Mouse (Mus musculus) heart, adult 2 months (tissue): ENCODE measurements at regions not wholly inside any gene's neighbourhood (a gene's known extent, or its start where the extent isn't known, plus 50 kb on each side); places are given as distances from the start of the nearest gene placed in this dataset.
A peak's percentile ranks its signal among the peaks of the same experiment; 100 is the strongest.

Experiments
- DNase-seq, 2 experiments: peaks; one replicate each; pipeline ENCODE4 v3.0.0; 2021
- H3K27ac ChIP-seq: fragments of 200-600 bp; 2 replicates; pipeline ENCODE4 v1.8.1; 2022
- H3K27me3 ChIP-seq: fragments of 200-500 bp; 2 replicates; pipeline ENCODE4 v1.6.1; 2012; ENCODE audit warnings: mild to moderate bottlenecking, low read length, inconsistent platforms, mixed read lengths; ENCODE audit not compliant: control insufficient read depth, insufficient read depth
- H3K36me3 ChIP-seq: fragments of 200-500 bp; 2 replicates; pipeline ENCODE4 v1.6.1; 2012; ENCODE audit warnings: low read length, inconsistent platforms; ENCODE audit not compliant: control insufficient read depth, insufficient read depth
- H3K4me1 ChIP-seq: fragments of 200-500 bp; 2 replicates; pipeline ENCODE4 v1.6.1; 2011; ENCODE audit warnings: low read length; ENCODE audit not compliant: control insufficient read depth, insufficient read depth
- H3K4me3 ChIP-seq: fragments of 200-600 bp; 2 replicates; pipeline ENCODE4 v1.8.1; 2022
- H3K79me2 ChIP-seq: fragments of 200-500 bp; replicated peaks from 2 replicates; pipeline ENCODE4 v1.6.1; 2012; ENCODE audit warnings: mild to moderate bottlenecking, inconsistent platforms, low read length, moderate library complexity, mixed read lengths; ENCODE audit not compliant: control insufficient read depth, insufficient read depth
- H3K9ac ChIP-seq: fragments of 200-500 bp; 2 replicates; pipeline ENCODE4 v1.6.1; 2012; ENCODE audit warnings: low read depth, mild to moderate bottlenecking, control low read depth, inconsistent platforms, low read length, mixed read lengths
- CTCF ChIP-seq: fragments of 200-600 bp; IDR thresholded peaks from 2 replicates; pipeline ENCODE4 v1.8.1; 2022; ENCODE audit warnings: antibody characterized with exemption, mild to moderate bottlenecking, moderate library complexity
- EP300 ChIP-seq: fragments of 200-500 bp; IDR thresholded peaks from 2 replicates; pipeline ENCODE4 v1.6.1; 2011; ENCODE audit warnings: low read depth, low read length, control low read depth; ENCODE audit not compliant: insufficient read depth
- POLR2A ChIP-seq: fragments of 200-500 bp; IDR thresholded peaks from 2 replicates; pipeline ENCODE4 v1.6.1; 2011; ENCODE audit warnings: mild to moderate bottlenecking, low read depth, low read length, control low read depth; ENCODE audit not compliant: insufficient read depth
- WGBS: fragments of 180-500 bp; shearing (Covaris S2); methylation state at CpG from one replicate; pipeline ENCODE4 v1.1.7; 2018; 5-methylcytosine and 5-hydroxymethylcytosine counted together
- intact Hi-C: fragments of 180-260 bp; cut with DNase I; formaldehyde crosslinking; loops from one replicate; pipeline ENCODE4 v1.15.1; 2025

- H3K9ac ChIP-seq = no peak overlapping the region
- intact Hi-C loops = no loop called here
- no peaks in the 10 kb centered on the region for H3K4me1 ChIP-seq
- no peak overlapping the region for H3K4me3 ChIP-seq
- DNase-seq = peak in 1 of 2 experiments; percentile 8
- no peak overlapping the region for H3K27ac ChIP-seq
- no peaks in the 10 kb centered on the region for H3K27me3 ChIP-seq
- WGBS = 88% methylated on average over 7 of the region's 7 CpGs
- H3K36me3 ChIP-seq = no peaks in the 10 kb centered on the region
- TF ChIP-seq POLR2A = no peak
- TF ChIP-seq EP300 = no peak
- no peak for TF ChIP-seq CTCF
- H3K79me2 ChIP-seq = no peaks in the 10 kb centered on the region
Observed at GRCm38 (mm10) chr6:51696396-51696795, 172.7 kb downstream of the Snx10 start.

- H3K36me3 ChIP-seq = no peaks in the 10 kb centered on the region
- intact Hi-C loops = no loop called here
- H3K4me3 ChIP-seq = no peak overlapping the region
- no peaks in the 10 kb centered on the region for H3K27me3 ChIP-seq
- WGBS = 56% methylated on average over 3 of the region's 3 CpGs
- TF ChIP-seq POLR2A (no peak), EP300 (no peak), CTCF (no peak)
- H3K9ac ChIP-seq = no peak overlapping the region
- DNase-seq = peak in 1 of 2 experiments; percentile 12
- no peaks in the 10 kb centered on the region for H3K4me1 ChIP-seq
- H3K79me2 ChIP-seq = no peaks in the 10 kb centered on the region
- no peak overlapping the region for H3K27ac ChIP-seq
Observed at GRCm38 (mm10) chr6:51697754-51698153, 174.1 kb downstream of the Snx10 start.

GRCm38 (mm10) chr6:51698244-51698643, 174.5 kb downstream of the Snx10 start:
- Histone ChIP-seq H3K4me3 (no peak overlapping the region), H3K79me2 (no peaks in the 10 kb centered on the region), H3K9ac (no peak overlapping the region), H3K27me3 (no peaks in the 10 kb centered on the region), H3K27ac (no peak overlapping the region), H3K36me3 (no peaks in the 10 kb centered on the region), H3K4me1 (no peaks in the 10 kb centered on the region)
- DNase-seq = peak in 1 of 2 experiments; percentile 12
- TF ChIP-seq EP300 (no peak), CTCF (no peak), POLR2A (no peak)
- WGBS = 85% methylated on average over 4 of the region's 4 CpGs
- intact Hi-C loops = no loop called here

GRCm38 (mm10) chr6:51701253-51702020, 177.7 kb downstream of the Snx10 start:
- H3K4me3 ChIP-seq = no peak overlapping the region
- no peaks in the 10 kb centered on the region for H3K4me1 ChIP-seq
- no peak overlapping the region for H3K27ac ChIP-seq
- H3K27me3 ChIP-seq = no peaks in the 10 kb centered on the region
- TF ChIP-seq POLR2A (no peak), EP300 (no peak), CTCF (no peak)
- peak in 1 of 2 experiments; percentile 11 for DNase-seq
- no peaks in the 10 kb centered on the region for H3K79me2 ChIP-seq
- H3K36me3 ChIP-seq = no peaks in the 10 kb centered on the region
- no peak overlapping the region for H3K9ac ChIP-seq
- WGBS = 87% methylated on average over 11 of the region's 11 CpGs
- intact Hi-C loops = no loop called here

GRCm38 (mm10) chr6:51702456-51703171, 178.9 kb downstream of the Snx10 start:
- intact Hi-C loops = no loop called here
- peak; percentile 18 to 39 for DNase-seq
- H3K4me1 ChIP-seq = no peaks in the 10 kb centered on the region
- 69% methylated on average over 10 of the region's 10 CpGs for WGBS
- H3K9ac ChIP-seq = no peak overlapping the region
- no peaks in the 10 kb centered on the region for H3K27me3 ChIP-seq
- no peaks in the 10 kb centered on the region for H3K79me2 ChIP-seq
- H3K4me3 ChIP-seq = no peak overlapping the region
- no peak overlapping the region for H3K27ac ChIP-seq
- TF ChIP-seq CTCF (no peak), EP300 (no peak), POLR2A (no peak)
- H3K36me3 ChIP-seq = no peaks in the 10 kb centered on the region

GRCm38 (mm10) chr6:51708011-51708410, 184.3 kb downstream of the Snx10 start:
- peaks cover 1% of the 10 kb centered on the region; the same call in 1 of the 2 replicates for H3K4me1 ChIP-seq
- intact Hi-C loops = no loop called here
- no peak overlapping the region for H3K27ac ChIP-seq
- H3K79me2 ChIP-seq = no peaks in the 10 kb centered on the region
- TF ChIP-seq EP300 = no peak
- no peak for TF ChIP-seq CTCF
- TF ChIP-seq POLR2A = no peak
- H3K4me3 ChIP-seq = no peak overlapping the region
- H3K27me3 ChIP-seq = no peaks in the 10 kb centered on the region
- 66% methylated on average over 6 of the region's 6 CpGs for WGBS
- DNase-seq = peak in 1 of 2 experiments; percentile 8
- no peak overlapping the region for H3K9ac ChIP-seq
- no peaks in the 10 kb centered on the region for H3K36me3 ChIP-seq
